Mouse (Mus musculus) hindbrain, embryonic 16.5 days (tissue): ENCODE results near the gene Mrpl45. TPM values are rescaled to one million over a fixed set of nuclear protein-coding genes. Genes with fewer than 3 reads are reported as not detected.
"Not testable (repeated sequence)": the region's sequence is repeated elsewhere in the genome, so short reads cannot be mapped to it uniquely, and the experiment has no call there.

Source experiments
- ATAC-seq: fragments of 200-750 bp; cut with Nextera tagmentation; 2 replicates; pipeline ENCODE4 v1.8.0; 2017; ENCODE audit warnings: moderate TSS enrichment, moderate library complexity
- H3K27ac ChIP-seq: fragments of 300-500 bp; sonication (generic); 2 replicates; pipeline ENCODE4 v1.5.1; 2014; ENCODE audit warnings: low read depth, mild to moderate bottlenecking, control low read depth, low read length, moderate library complexity
- H3K27me3 ChIP-seq: fragments of 300-500 bp; sonication (generic); replicated peaks from 2 replicates; pipeline ENCODE4 v1.6.1; 2014; ENCODE audit warnings: low read length; ENCODE audit not compliant: control insufficient read depth, insufficient read depth
- H3K36me3 ChIP-seq: fragments of 300-500 bp; sonication (generic); 2 replicates; pipeline ENCODE4 v1.6.1; 2014; ENCODE audit warnings: mild to moderate bottlenecking, low read length, moderate library complexity, mixed read lengths; ENCODE audit not compliant: control insufficient read depth, insufficient read depth
- H3K4me1 ChIP-seq: fragments of 300-500 bp; sonication (generic); 2 replicates; pipeline ENCODE4 v1.6.1; 2014; ENCODE audit warnings: low read depth, low read length; ENCODE audit not compliant: control insufficient read depth, insufficient read depth
- H3K4me2 ChIP-seq: fragments of 300-500 bp; sonication (generic); 2 replicates; pipeline ENCODE4 v1.6.1; 2014; ENCODE audit warnings: mild to moderate bottlenecking, low read length, control low read depth, moderate library complexity
- H3K4me3 ChIP-seq: fragments of 300-500 bp; sonication (generic); 2 replicates; pipeline ENCODE4 v1.5.1; 2014; ENCODE audit warnings: mild to moderate bottlenecking, low read length, control low read depth, moderate library complexity
- H3K9ac ChIP-seq: fragments of 300-500 bp; sonication (generic); 2 replicates; pipeline ENCODE4 v1.6.1; 2014; ENCODE audit warnings: low read depth, mild to moderate bottlenecking, control low read depth, low read length, moderate library complexity
- H3K9me3 ChIP-seq: fragments of 300-500 bp; sonication (generic); 2 replicates; pipeline ENCODE4 v1.6.1; 2014; ENCODE audit warnings: mild to moderate bottlenecking, low read length, moderate library complexity; ENCODE audit not compliant: control insufficient read depth
- WGBS: fragments of 180-500 bp; shearing (Covaris S2); extraction: QIAGEN DNeasy Blood & Tissue Kit; methylation state at CpG from one replicate; pipeline ENCODE4 v1.1.7; 2014; 5-methylcytosine and 5-hydroxymethylcytosine counted together
- polyA plus RNA-seq: library from polyadenylated mRNA; unstranded; fragments of >200 nt; fragmentation: Nextera tagmentation; extraction: Ambion mirVana; gene quantifications from 2 replicates; pipeline ENCODE4 v1.2.1, GENCODE M21; 2015

Mrpl45 gene
- polyA plus RNA-seq, result 38.2 and 39.5 TPM in 2 replicates

DNA sequence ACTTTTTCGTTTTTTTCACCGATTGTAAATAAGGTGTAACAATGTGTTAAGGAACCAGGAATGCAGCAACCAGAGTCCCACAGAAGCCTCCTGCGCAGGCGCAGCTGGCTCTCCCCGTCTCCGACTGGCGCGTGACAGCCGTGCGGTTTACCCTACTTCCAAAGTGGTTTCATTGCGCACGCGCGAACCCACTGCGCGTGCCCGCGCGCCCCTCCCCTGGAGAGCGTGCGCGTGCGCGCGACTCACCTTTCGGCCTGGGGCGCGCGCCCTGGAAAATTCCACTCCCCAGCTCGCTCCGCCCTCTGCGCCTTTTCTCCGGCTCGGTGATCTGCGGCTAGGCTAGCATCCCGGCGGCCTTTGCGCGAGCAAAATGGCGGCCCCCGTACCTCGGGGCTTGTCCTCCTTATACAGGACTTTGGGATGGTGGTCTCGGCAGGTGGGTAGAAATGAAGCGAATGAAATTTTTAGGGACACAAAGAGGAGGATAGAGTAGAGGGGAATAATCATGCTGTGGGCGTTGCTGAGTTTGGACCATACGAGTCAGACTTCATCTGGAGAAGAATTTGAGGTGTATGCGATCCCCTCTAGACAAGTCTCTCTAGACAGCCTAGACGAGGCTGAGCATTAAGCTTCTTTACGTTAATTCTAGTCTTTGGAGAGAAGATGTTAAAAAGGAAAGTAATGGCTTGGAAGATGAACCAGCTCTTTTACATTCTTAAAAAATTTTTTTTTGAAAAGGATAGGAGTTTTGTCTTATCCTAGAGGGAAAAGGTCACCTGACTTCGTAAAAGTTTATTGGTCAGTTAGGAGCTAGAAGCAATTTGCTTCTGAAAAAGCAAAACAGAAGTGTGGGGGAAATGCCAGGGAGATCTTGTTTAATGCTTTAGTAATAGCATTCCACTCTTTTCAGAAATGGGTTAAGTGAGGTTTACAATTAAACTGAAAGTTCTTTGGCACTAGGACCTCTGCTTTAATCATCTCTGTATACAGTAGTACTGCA lies at the start of gene Mrpl45:
Mrpl45 (plus strand) TSS at position 213 of the 1,000 bp plus-strand sequence.
- no peaks in the 10 kb centered on the region for H3K36me3 ChIP-seq
- ATAC-seq, result peak; percentile 96
- peak within 1 kb of the TSS; percentile 56 for H3K4me3 ChIP-seq
- WGBS, result under 1% methylated on average over 50 of the region's 50 CpGs
- H3K4me1 ChIP-seq, result peaks cover 13% of the 10 kb centered on the region
- H3K27ac ChIP-seq, result peak within 1 kb of the TSS; percentile 67
- no peaks in the 10 kb centered on the region for H3K27me3 ChIP-seq
- peak within 1 kb of the TSS; percentile 58 for H3K4me2 ChIP-seq
- peak within 1 kb of the TSS; percentile 60 for H3K9ac ChIP-seq
- no peaks in the 10 kb centered on the region for H3K9me3 ChIP-seq

DNA sequence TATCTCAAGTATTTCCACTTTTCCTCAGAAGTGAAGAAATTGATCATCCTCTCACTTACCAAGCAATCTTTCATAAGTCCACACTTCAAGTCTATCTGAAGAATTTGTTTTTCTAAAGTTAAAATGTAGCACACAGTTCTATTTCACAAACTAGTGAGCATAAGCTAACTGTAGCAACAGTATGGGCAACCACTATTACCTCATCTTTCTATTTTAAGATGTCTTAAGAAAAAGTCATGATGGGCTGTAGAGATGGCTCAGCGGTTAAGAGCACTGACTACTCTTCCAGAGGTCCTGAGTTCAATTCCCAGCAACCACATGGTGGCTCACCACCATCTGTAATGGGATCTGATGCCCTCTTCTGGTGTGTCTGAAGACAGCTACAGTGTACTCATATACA lies 49.0 kb upstream of the Mrpl45 start:
- WGBS, result 97% methylated on average over 1 of the region's 1 CpGs
- not testable (repeated sequence) for H3K27me3 ChIP-seq, H3K4me1 ChIP-seq, H3K4me2 ChIP-seq, H3K36me3 ChIP-seq, H3K9me3 ChIP-seq, H3K9ac ChIP-seq, H3K27ac ChIP-seq, ATAC-seq, H3K4me3 ChIP-seq

DNA sequence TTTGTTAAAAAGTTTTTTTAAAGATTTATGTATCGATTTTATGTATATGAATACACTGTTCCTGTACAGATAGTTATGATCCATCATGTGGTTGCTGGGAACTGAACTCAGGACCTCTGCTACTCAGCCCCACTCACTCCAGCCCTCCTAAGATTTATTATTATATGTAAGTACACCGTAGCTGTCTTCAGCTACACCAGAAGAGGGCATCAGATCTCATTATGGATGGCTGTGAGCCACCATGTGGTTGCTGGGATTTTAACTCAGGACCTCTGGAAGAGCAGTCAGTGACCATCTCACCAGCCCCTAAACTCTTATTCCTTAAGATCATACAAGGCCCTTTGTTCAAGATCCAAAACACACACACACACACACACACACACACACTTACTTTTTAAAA lies 45.5 kb upstream of the Mrpl45 start:
- not testable (repeated sequence) for H3K9me3 ChIP-seq, H3K4me2 ChIP-seq
- WGBS, result 82% methylated on average over 2 of the region's 2 CpGs

DNA sequence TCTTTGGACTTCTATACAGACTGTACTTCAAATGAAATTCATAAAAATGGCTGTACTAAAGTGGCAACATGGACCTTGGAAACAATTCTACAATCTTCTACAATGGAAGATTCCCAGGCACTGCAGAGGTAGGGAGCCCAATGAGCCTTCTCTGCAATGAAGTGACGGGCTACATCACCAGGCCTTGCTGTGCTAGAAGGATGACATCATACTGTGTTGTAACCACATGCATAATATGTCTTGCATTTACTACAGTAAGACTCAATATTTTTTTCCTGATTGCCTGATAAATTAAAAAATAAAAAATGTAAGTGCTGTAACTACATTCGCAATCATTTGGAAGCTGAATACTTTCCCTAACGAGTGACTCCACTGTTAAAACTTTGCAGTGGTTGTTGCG lies 42.7 kb upstream of the Mrpl45 start:
- H3K4me3 ChIP-seq, result no peak overlapping the region
- WGBS, result 92% methylated on average over 4 of the region's 4 CpGs
- no peak overlapping the region for H3K9ac ChIP-seq
- H3K27ac ChIP-seq, result no peak overlapping the region
- ATAC-seq, result no peak
- H3K27me3 ChIP-seq, result no peaks in the 10 kb centered on the region
- H3K4me2 ChIP-seq, result no peak overlapping the region
- H3K9me3 ChIP-seq, result no peaks in the 10 kb centered on the region
- peaks cover 12% of the 10 kb centered on the region for H3K4me1 ChIP-seq
- H3K36me3 ChIP-seq, result no peaks in the 10 kb centered on the region

More for the DNA sequence above, 45.5 kb upstream of the Mrpl45 start:
- not testable (repeated sequence) for H3K36me3 ChIP-seq, H3K27me3 ChIP-seq, H3K9ac ChIP-seq, H3K27ac ChIP-seq, H3K4me3 ChIP-seq, H3K4me1 ChIP-seq, ATAC-seq

DNA sequence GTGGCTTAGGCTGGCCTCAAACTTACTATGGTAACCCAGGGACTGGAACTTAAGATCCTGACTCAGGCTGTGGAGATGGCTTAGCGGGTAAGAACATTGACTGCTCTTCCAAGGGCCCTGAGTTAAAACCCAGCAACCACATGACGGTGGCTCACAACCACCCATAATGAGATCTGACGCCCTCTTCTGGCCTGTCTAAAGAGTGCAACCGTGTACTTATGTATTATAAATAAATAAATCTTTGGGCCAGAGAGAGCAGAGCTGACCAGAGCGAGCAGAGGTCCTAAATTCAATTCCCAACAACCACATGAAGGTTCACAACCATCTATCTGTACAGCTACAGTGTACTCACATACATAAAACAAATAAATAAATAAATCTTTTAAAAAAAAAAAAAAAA lies 41.9 kb upstream of the Mrpl45 start:
- Histone ChIP-seq H3K4me3 (no peak overlapping the region), H3K36me3 (no peaks in the 10 kb centered on the region), H3K4me1 (peaks cover 20% of the 10 kb centered on the region), H3K9me3 (no peaks in the 10 kb centered on the region), H3K9ac (no peak overlapping the region), H3K27me3 (no peaks in the 10 kb centered on the region), H3K27ac (no peak overlapping the region), H3K4me2 (no peak overlapping the region)
- ATAC-seq, result no peak
- 90% methylated on average over 5 of the region's 5 CpGs for WGBS

DNA sequence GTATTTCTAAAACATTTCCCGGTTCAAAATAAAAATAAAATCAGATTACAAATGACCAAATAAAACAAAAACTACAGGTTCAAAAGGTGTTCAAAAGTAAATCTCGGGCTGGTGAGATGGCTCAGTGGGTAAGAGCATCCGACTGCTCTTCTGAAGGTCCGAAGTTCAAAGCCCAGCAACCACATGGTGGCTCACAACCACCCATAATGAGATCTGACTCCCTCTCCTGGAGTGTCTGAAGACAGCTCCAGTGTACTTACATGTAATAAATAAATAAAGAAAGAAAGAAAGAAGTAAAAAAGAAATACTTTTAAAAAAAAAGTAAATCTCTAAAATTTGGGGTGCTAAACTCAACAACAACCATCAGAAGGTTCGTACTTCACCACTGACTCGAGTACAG lies 40.6 kb upstream of the Mrpl45 start:
- peaks cover 24% of the 10 kb centered on the region for H3K4me1 ChIP-seq
- not testable (repeated sequence) for H3K4me3 ChIP-seq, H3K4me2 ChIP-seq, H3K27me3 ChIP-seq, H3K9me3 ChIP-seq, ATAC-seq, H3K36me3 ChIP-seq, H3K9ac ChIP-seq, H3K27ac ChIP-seq
- WGBS, result 96% methylated on average over 6 of the region's 6 CpGs

DNA sequence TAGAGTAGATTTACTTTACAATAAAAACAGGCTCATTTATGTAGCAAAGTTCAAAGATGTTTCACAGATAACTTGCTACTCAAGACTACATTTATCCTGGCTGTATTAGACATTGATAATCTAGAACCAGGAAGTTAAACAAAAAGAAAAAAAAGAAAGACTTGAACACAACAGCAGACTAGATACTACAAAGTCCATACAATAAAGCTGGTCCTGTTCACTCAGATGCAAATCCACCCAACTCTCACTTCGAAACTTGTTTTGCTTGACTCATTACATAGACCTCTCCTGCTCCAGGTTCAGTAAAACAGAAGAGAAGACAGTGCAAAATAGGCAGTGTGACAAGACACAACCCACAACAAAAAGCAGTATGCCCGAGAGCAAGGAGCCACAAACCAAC lies 40.2 kb upstream of the Mrpl45 start:
- Histone ChIP-seq H3K36me3 (no peaks in the 10 kb centered on the region), H3K4me1 (peaks cover 24% of the 10 kb centered on the region), H3K9me3 (no peaks in the 10 kb centered on the region), H3K4me2 (no peak overlapping the region), H3K4me3 (no peak overlapping the region), H3K27ac (no peak overlapping the region), H3K9ac (no peak overlapping the region), H3K27me3 (no peaks in the 10 kb centered on the region)
- no peak for ATAC-seq
- WGBS, result 89% methylated on average over 2 of the region's 2 CpGs

DNA sequence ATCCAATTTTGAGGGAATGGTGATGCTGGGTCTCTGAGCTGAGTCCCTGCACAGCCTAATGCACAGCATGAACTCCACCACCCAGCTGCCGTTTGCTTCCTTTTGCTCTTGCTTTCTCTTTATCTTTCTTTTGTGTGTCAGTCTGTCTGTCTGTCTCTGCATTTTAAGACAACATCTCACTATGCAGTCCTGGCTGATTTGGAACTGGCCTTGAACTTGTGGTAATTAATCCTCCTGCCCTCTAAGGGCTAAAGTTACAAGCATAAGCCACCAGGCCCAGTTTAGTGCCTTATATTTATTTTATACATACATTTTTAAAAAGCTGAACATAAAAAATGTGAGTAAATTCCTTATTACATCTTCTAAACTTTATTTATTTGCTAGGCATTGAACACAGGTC lies 39.5 kb upstream of the Mrpl45 start:
- no peaks in the 10 kb centered on the region for H3K36me3 ChIP-seq
- H3K27me3 ChIP-seq, result no peaks in the 10 kb centered on the region
- H3K9me3 ChIP-seq, result no peaks in the 10 kb centered on the region
- no peak for ATAC-seq
- peaks cover 24% of the 10 kb centered on the region for H3K4me1 ChIP-seq
- no peak overlapping the region for H3K27ac ChIP-seq
- WGBS, result 22% methylated on average over 1 of the region's 1 CpGs
- H3K4me2 ChIP-seq, result no peak overlapping the region
- no peak overlapping the region for H3K4me3 ChIP-seq
- no peak overlapping the region for H3K9ac ChIP-seq

DNA sequence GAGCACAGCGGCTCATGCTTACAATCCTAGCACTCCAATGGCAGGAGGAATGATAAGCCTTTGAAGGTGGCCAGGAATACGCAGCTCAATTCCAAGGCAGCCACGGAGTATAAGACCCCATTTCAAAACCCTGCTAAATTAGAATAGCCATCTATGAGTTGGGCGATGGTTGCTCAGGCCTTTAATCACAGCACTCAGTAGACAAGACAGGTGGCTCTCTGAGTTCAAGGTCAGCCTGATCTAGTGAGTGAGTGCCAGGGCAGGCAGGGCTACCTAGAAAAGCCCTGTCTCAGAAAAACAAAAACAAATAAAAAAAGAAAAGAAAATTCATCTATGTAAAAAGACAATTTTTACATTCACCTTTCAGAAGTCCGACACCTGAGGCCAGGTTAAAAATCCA lies 38.4 kb upstream of the Mrpl45 start:
- H3K4me2 ChIP-seq, result no peak overlapping the region
- 82% methylated on average over 5 of the region's 5 CpGs for WGBS
- peaks cover 24% of the 10 kb centered on the region for H3K4me1 ChIP-seq
- no peak overlapping the region for H3K27ac ChIP-seq
- H3K27me3 ChIP-seq, result no peaks in the 10 kb centered on the region
- H3K9ac ChIP-seq, result no peak overlapping the region
- no peak overlapping the region for H3K4me3 ChIP-seq
- ATAC-seq, result no peak
- no peaks in the 10 kb centered on the region for H3K36me3 ChIP-seq
- no peaks in the 10 kb centered on the region for H3K9me3 ChIP-seq
